ENCODE assay signal across 22 mouse cellular contexts in the genomic region with DNA sequence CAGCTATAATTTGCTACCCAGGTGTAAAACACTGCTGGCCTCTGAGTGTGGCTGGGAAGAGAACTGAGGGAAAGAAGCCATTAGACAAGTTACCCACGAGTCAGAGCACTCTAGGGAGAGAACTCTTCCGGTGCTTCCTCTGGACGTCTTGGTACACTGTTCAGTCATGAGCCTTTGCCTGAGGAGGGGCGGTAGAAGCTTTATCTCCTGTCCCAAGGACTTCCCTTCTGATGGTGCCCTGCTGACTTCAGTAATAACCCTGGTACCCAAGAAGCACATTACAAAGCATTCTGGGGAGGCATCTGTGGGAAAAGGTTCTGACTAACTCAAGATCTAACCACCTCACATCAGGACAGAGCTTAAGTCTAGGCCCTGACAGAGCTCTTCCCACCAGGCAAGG.
"Had no signal": no experiment of that assay in that cellular context is flagged by ENCODE, and none has a peak within 500 bp of the region (broad histone marks: within the 10 kb centered on the region; RNA-seq: fewer than 3 reads in every experiment).

No protein-coding gene starts in this region.

- H3K9ac ChIP-seq: limb, embryonic 13.5 days; liver, embryonic 15.5 days; midbrain, embryonic 12.5 days; midbrain, embryonic 15.5 days; neural tube, embryonic 12.5 days; neural tube, embryonic 15.5 days had no signal

- ATAC-seq: midbrain, embryonic 15.5 days had no signal

- DNase-seq: kidney, adult 18-20 months; kidney, adult 9 months; kidney, postnatal 14 days; kidney, postnatal 4 days; liver; lung, adult 2 months; lung, postnatal 14 days; lung, postnatal 4 days; right cerebral cortex, adult 18-20 months; right cerebral cortex, postnatal 14 days; right cerebral cortex, postnatal 4 days; thymus, adult 2 months; thymus, postnatal 25 days had no signal

- H3K4me3 ChIP-seq: limb, embryonic 10.5 days; limb, embryonic 13.5 days; liver, embryonic 15.5 days; megakaryocyte, embryonic 14.5 days; midbrain, embryonic 12.5 days; midbrain, embryonic 15.5 days; neural tube, embryonic 12.5 days; neural tube, embryonic 15.5 days had no signal

- H3K27me3 ChIP-seq: limb, embryonic 13.5 days; liver, embryonic 15.5 days; megakaryocyte, embryonic 14.5 days; midbrain, embryonic 12.5 days; midbrain, embryonic 15.5 days; neural tube, embryonic 12.5 days; neural tube, embryonic 15.5 days had no signal

- H3K4me2 ChIP-seq: limb, embryonic 13.5 days; liver, embryonic 15.5 days; midbrain, embryonic 12.5 days; midbrain, embryonic 15.5 days; neural tube, embryonic 12.5 days; neural tube, embryonic 15.5 days had no signal

- H3K4me1 ChIP-seq: limb, embryonic 10.5 days; limb, embryonic 13.5 days; midbrain, embryonic 12.5 days; midbrain, embryonic 15.5 days; neural tube, embryonic 12.5 days; neural tube, embryonic 15.5 days had no signal

- H3K9me3 ChIP-seq: limb, embryonic 10.5 days; limb, embryonic 13.5 days; liver, embryonic 15.5 days; midbrain, embryonic 12.5 days; midbrain, embryonic 15.5 days; neural tube, embryonic 12.5 days; neural tube, embryonic 15.5 days had no signal

- H3K27ac ChIP-seq: limb, embryonic 10.5 days; limb, embryonic 13.5 days; liver, embryonic 15.5 days; midbrain, embryonic 12.5 days; midbrain, embryonic 15.5 days; neural tube, embryonic 12.5 days; neural tube, embryonic 15.5 days; stomach, postnatal 0 days had no signal

- H3K36me3 ChIP-seq: limb, embryonic 10.5 days; limb, embryonic 13.5 days; liver, embryonic 15.5 days; midbrain, embryonic 12.5 days; midbrain, embryonic 15.5 days; neural tube, embryonic 12.5 days; neural tube, embryonic 15.5 days had no signal
